Mouse (Mus musculus) cerebellum, postnatal 4 days (tissue): Measurements from ENCODE around the gene Nop53.

Experiments used
- DNase-seq, 2 experiments: peaks; one replicate each; pipeline ENCODE4 v3.0.0; 2022; ENCODE audit warnings: low spot score in 2 of 2, mixed read lengths in 1 of 2

The Nop53 gene

GRCm38 (mm10) chr7:15960691-15961090 is 14.8 kb upstream of the Nop53 start:
- DNase-seq, result no peak

DNA sequence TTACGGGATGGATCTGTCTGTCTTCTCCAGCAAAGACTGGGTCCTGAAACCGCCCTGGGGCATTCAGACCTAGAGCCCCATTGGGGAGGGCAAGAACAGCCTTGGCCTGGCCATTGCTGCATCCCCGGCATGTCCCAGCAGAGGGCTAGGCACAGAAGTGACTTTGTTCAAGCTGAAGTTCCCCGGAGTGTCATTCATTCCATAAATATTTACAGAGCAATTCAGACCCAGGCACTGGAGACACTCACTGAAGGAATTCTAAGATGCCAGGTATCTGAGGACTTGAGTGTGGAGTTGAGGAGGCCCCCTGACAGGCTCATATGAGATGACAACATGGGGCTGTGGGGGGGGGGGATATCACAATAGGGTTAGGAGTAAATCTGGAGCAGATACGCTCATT is 10.3 kb upstream of the Nop53 start:
- no peak for DNase-seq

- no peak for DNase-seq
Measured at GRCm38 (mm10) chr7:15955509-15955908, 9.6 kb upstream of the Nop53 start.

DNA sequence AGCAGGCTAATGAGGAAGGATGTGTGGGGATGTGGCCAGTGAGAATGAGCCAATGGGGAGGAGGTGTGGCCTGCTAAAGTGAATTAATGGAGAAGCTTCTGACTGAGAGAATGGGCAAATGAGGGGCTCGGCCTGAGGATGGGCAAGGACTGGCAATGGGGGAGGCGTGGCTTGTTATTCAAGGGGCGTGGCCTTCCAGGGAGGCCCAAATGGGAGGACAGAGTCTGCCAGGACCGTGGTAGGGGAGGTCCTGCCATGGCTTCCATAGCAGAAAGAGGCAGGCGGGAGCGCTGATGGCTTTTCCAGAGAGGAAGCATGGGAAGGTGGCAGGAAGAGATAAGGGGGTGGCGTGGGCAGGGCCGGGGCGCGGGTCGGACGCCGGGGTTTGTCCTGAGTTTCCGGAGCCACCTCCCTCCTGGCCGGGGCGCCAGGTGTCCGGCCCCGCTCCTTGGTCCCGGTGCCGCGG is 9.1 kb upstream of the Nop53 start:
- no peak for DNase-seq

- no peak for DNase-seq
Measured at GRCm38 (mm10) chr7:15954436-15954835, 8.6 kb upstream of the Nop53 start.

- DNase-seq, result no peak
Measured at GRCm38 (mm10) chr7:15953307-15954074, 7.6 kb upstream of the Nop53 start.

DNA sequence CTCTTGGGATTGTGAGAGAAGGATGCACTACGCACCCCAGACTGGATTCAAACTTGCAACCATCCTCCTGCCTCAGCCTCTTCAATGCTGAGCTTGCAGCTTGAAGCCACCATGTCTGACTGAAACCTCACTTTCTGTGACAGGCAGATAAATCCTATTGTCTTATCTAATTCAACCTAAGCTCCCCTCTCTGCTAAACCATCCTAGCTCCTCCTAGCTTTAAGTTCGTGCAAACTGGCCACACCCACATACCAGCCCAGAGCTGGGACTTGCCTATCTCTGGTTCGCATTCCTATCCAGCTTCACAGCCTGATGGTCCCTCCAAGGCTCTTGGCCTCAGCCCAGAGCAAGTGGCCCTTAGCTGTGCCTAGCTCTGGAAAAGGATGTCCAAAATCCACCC is 6.5 kb upstream of the Nop53 start:
- DNase-seq, result no peak

DNA sequence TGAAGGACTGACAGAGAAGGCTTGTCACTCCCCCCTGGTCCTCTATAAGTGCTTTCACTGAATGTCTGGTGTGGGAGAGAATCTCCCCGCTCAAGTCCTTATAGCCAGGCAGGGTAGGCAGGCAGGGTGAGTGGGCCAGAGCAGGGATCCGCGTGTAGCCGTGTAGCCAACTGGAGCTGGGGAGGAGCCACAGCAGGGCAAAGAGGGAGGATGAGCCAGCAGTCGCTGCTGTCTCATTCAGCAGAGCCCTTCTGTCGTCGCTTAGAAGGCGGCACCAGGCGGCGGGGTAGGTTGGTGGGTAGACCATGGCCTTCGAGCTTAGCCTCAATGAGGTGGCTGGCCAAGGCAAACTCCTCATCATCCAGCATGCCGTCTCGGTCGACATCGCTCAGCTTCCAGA is 4.1 kb upstream of the Nop53 start:
- no peak for DNase-seq

- no peak for DNase-seq
Measured at GRCm38 (mm10) chr7:15949216-15949790, 3.4 kb upstream of the Nop53 start.

GRCm38 (mm10) chr7:15948381-15948941 is 2.6 kb upstream of the Nop53 start:
- peak in 1 of 2 experiments; percentile 63 for DNase-seq

- no peak for DNase-seq
Measured at GRCm38 (mm10) chr7:15947653-15948260, 1.9 kb upstream of the Nop53 start.

DNA sequence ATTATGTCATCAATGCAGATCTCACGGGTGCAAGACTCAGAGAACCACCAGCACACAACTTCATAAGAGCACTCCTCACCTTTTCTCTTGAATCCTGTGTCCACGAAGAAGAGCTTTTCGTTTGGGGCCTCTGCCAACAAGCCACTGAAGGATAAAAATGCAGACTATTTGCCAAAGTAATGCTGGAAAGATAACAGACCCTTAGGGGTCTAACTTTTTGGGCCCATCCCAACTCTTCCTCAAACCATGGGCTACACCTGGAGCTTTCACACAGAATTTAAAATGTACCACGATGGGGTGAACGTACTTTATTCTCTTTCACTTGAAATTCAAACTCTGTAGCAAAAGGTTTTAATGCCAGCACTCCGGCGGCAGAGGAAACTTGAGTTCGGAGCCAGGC is 663 bp downstream of the Nop53 start:
- DNase-seq, result no peak

DNA sequence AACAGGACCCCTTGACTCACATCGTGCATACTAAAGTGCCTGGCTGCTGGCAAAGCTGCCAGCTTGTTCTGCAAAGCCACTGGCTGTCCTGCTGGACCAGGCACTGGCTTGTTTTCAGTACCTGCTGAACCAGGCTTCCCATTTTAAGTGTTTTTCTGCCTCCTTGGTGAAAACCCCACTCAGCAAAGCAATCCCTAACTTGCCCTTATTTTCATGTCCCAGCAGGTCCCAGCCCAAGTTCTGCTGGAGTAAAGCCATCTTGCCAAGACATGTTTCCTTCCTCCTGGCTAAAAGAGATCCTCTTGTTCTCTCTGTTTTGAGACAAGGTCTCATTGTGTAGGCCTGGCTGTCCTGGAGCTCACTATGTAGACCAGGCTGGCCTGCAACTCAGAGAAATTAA is 1.6 kb downstream of the Nop53 start:
- no peak for DNase-seq

DNA sequence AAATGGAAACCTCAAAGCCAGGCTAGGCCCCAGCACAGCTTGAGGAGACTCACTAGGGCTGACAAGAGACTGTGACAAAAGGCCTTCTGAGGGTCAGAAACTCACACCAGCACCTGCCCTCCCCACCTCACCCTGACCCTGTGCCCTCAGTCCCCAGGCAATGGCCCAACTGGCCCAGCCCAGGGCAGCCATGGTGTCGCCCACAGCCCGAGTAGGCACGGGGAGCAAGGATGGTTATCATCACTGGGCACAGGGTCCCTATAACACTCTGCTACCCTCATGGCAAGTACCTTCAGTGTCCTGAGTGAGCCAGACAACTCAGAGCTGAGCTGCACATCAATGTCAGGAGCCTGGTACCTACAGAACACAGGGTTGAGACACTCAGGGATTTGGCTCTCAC is 7.3 kb downstream of the Nop53 start:
- no peak for DNase-seq

DNA sequence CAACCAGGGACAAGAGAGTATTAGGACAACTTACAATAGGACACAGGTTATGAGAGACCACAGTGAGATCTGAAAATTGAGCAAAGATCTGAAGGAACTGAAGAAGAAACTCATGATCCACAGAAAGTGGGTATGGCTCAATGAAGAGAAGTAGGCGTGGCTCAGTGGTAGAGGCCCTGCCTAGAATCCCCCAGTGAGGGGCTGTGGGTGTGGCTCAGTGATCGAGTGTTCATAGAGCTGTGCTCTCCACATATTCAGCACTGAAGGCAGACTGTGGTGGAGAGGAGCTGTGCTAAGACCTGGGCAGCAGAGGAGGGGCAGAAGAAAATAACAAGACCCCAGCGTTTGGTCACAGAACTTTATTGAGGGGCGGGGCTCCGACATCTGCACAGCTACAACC is 8.4 kb downstream of the Nop53 start:
- no peak for DNase-seq

GRCm38 (mm10) chr7:15933437-15934359 is 12.2 kb downstream of the Nop53 start:
- DNase-seq, result no peak

- DNase-seq, result no peak
Measured at GRCm38 (mm10) chr7:15931635-15932034, 14.2 kb downstream of the Nop53 start.

- DNase-seq, result no peak
Measured at GRCm38 (mm10) chr7:15930543-15930942, 15.3 kb downstream of the Nop53 start.

DNA sequence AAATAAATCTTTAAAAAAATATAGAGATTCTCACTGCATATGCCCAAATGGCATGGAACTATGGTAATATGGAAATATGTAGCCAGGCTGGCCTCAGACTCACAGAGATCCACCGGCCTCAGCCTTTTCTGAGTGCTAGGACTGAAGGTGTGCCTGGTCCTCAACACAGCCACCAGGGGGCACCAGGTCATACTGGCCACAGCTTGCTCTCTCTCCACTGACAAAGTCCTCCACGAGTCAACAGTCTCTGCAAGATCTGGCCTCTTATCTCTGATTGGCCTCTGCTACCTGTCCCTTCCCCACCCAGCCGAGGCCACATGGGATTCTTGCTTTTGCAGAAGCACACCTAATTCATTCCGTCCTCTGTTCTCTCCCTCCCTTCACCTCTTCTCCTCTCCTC is 16.0 kb downstream of the Nop53 start:
- no peak for DNase-seq

DNA sequence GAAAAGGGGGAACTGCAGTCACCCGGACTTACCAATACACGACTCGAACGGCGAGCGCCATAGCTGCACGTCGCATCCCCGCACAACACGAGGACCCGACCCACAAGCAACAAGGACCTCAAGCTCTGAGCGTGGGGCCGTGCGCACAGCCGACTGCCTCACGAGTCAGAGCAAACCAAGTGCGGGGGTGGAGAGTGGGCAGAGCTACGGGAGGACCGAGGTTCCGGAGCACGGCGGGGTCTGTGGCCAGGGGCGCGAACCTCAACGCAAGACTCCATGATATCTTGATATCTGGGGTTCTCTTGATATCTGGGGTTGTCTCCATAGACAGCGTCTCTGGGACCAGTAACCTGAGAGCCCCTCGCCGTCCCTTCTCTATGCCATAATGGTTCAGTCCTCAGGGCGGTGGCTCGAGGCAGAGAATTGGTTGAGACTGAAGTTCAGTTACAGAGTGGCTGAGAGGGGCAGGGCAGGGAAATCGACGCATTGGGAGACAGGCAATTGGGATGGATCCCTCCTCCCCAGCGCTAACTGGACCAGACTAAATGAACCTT is 23.6 kb downstream of the Nop53 start, which contains the start of gene Selenow:
Selenow (minus strand) TSS at position 183 of the 554 bp plus-strand sequence.
- DNase-seq, result peak; percentile 79 to 90

DNA sequence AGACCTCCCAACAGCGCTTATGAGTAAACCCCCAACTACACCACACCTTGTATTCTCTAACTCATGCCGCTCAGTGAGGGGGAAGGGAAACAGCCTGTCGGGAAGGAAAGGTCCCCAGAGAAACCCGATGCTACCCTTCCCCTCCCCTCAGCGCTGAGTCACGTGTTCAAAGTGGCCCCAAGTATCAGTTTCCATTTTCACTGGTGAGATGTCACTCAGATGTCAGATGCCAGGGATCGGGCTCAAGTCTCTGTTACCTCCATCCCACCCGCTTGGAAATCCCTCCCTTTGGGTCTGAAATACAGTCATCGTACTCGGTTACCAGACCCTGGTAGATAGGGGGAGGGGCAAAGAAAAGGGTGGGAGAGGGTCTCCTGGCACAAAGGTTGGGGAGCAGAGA is 24.1 kb downstream of the Nop53 start:
- DNase-seq, result no peak
